8 mouse cellular contexts compared by ENCODE assay signal in genomic region chr7:74381881-74382281, GRCm38 (mm10).
A peak's percentile ranks its signal among the peaks of the same experiment; 100 is the strongest.
DNase-seq lines count a peak whose midpoint lies in the region; ATAC-seq and TF ChIP-seq lines count a peak whose summit lies in the region.

No protein-coding gene starts in this region.

- H3K4me1 ChIP-seq in kidney, postnatal 0 days (replicated peaks; ENCODE audit: insufficient read depth, low read length): peaks cover 3% of the 10 kb centered on the region
- H3K4me1 ChIP-seq in midbrain, embryonic 16.5 days (ENCODE audit: control insufficient read depth, insufficient read depth, low read length): no peaks in the 10 kb centered on the region; the same call in 1 of the 2 replicates
- H3K4me1 ChIP-seq in liver, embryonic 11.5 days (replicated peaks; ENCODE audit: control insufficient read depth, insufficient read depth, low read length): no peaks in the 10 kb centered on the region

- no peaks in the 10 kb centered on the region for H3K27me3 ChIP-seq in kidney, postnatal 0 days (ENCODE audit: insufficient read depth, low read length)
- H3K27me3 ChIP-seq in midbrain, embryonic 16.5 days (ENCODE audit: control insufficient read depth, insufficient read depth, low read depth, low read length): no peaks in the 10 kb centered on the region
- H3K27me3 ChIP-seq in liver, embryonic 11.5 days (replicated peaks; ENCODE audit: control insufficient read depth, insufficient read depth, low read length): no peaks in the 10 kb centered on the region

- DNase-seq in frontal cortex, postnatal 10 days (ENCODE audit: low spot score in 2 of 2): no peak
- DNase-seq in cerebellum, adult 11-12 months: peak; percentile 82
- peak; percentile 99 for DNase-seq in heart, adult 11 months
- DNase-seq in kidney, postnatal 0 days (ENCODE audit: low spot score): no peak
- DNase-seq in frontal cortex, postnatal 14 days (ENCODE audit: low spot score in 2 of 2): no peak
- no peak for DNase-seq in liver, embryonic 11.5 days (ENCODE audit: low spot score)

- no peak overlapping the region for H3K9ac ChIP-seq in kidney, postnatal 0 days (ENCODE audit: low read depth, low read length)
- H3K9ac ChIP-seq in midbrain, embryonic 16.5 days (ENCODE audit: low read depth, low read length): no peak overlapping the region
- H3K9ac ChIP-seq in liver, embryonic 11.5 days (ENCODE audit: low read depth, low read length): no peak overlapping the region

- no peak overlapping the region for H3K4me2 ChIP-seq in kidney, postnatal 0 days (ENCODE audit: low read length)
- no peak overlapping the region for H3K4me2 ChIP-seq in midbrain, embryonic 16.5 days (ENCODE audit: low read length)
- H3K4me2 ChIP-seq in liver, embryonic 11.5 days: no peak overlapping the region

- TF ChIP-seq CTCF in kidney, postnatal 0 days (IDR thresholded peaks at IDR 0.05; ENCODE audit: low read depth): no peak

- no peaks in the 10 kb centered on the region for H3K36me3 ChIP-seq in kidney, postnatal 0 days (ENCODE audit: insufficient read depth, low read length)
- H3K36me3 ChIP-seq in midbrain, embryonic 16.5 days (ENCODE audit: control insufficient read depth, insufficient read depth, low read length): no peaks in the 10 kb centered on the region
- no peaks in the 10 kb centered on the region for H3K36me3 ChIP-seq in liver, embryonic 11.5 days (ENCODE audit: control insufficient read depth, insufficient read depth, low read length)

- ATAC-seq in frontal cortex, adult (ENCODE audit: low TSS enrichment): peak; percentile 65
- peak; percentile 23; the same call in 1 of the 2 replicates for ATAC-seq in kidney, postnatal 0 days (replicated peaks; ENCODE audit: low FRiP score, low read depth)
- ATAC-seq in midbrain, embryonic 16.5 days: no peak
- ATAC-seq in liver, embryonic 11.5 days (replicated peaks; ENCODE audit: low FRiP score): no peak

- no peaks in the 10 kb centered on the region for H3K9me3 ChIP-seq in kidney, postnatal 0 days (replicated peaks; ENCODE audit: low read length)
- H3K9me3 ChIP-seq in midbrain, embryonic 16.5 days (replicated peaks; ENCODE audit: control insufficient read depth, low read length, poor library complexity, severe bottlenecking): no peaks in the 10 kb centered on the region
- no peaks in the 10 kb centered on the region for H3K9me3 ChIP-seq in liver, embryonic 11.5 days (ENCODE audit: control insufficient read depth, low read length)

- 46% methylated on average over 2 of the region's 2 CpGs for WGBS in kidney, postnatal 0 days
- WGBS in midbrain, embryonic 16.5 days: 87% methylated on average over 2 of the region's 2 CpGs
- WGBS in liver, embryonic 11.5 days: 69% methylated on average over 2 of the region's 2 CpGs

- no peak overlapping the region for H3K4me3 ChIP-seq in kidney, postnatal 0 days (replicated peaks; ENCODE audit: low read depth, low read length)
- H3K4me3 ChIP-seq in midbrain, embryonic 16.5 days (ENCODE audit: low read depth, low read length): no peak overlapping the region
- H3K4me3 ChIP-seq in liver, embryonic 11.5 days (ENCODE audit: low read depth, low read length): no peak overlapping the region

- no peak overlapping the region for H3K27ac ChIP-seq in kidney, postnatal 0 days
- H3K27ac ChIP-seq in midbrain, embryonic 16.5 days (ENCODE audit: low read length): no peak overlapping the region
- H3K27ac ChIP-seq in liver, embryonic 11.5 days (ENCODE audit: low read depth, low read length): no peak overlapping the region

Comparison
In these comparisons a context has a peak if more than half of its experiments do, and no peak if none do; other contexts are left out.
1. ATAC-seq: peak in frontal cortex, adult (single experiment) and kidney, postnatal 0 days (single experiment); none in midbrain, embryonic 16.5 days (single experiment) and liver, embryonic 11.5 days (single experiment).
2. DNase-seq: peak in cerebellum, adult 11-12 months (single experiment) and heart, adult 11 months (single experiment); none in frontal cortex, postnatal 10 days (0 of 2), kidney, postnatal 0 days (single experiment), frontal cortex, postnatal 14 days (0 of 2) and liver, embryonic 11.5 days (single experiment).